Mouse (Mus musculus) lung, adult 2 months (tissue): ENCODE results near the gene Il6ra.

Experiments
- CTCF ChIP-seq: fragments of 200-500 bp; IDR thresholded peaks from 2 replicates; pipeline ENCODE4 v1.5.1; 2011; ENCODE audit warnings: mild to moderate bottlenecking, low read length, control low read depth; ENCODE audit not compliant: insufficient read depth
- POLR2A ChIP-seq: fragments of 200-500 bp; IDR thresholded peaks from 2 replicates; pipeline ENCODE4 v1.6.1; 2011; ENCODE audit warnings: low read depth, mild to moderate bottlenecking, control low read depth, low read length, borderline replicate concordance; ENCODE audit errors: extremely low read depth

DNA sequence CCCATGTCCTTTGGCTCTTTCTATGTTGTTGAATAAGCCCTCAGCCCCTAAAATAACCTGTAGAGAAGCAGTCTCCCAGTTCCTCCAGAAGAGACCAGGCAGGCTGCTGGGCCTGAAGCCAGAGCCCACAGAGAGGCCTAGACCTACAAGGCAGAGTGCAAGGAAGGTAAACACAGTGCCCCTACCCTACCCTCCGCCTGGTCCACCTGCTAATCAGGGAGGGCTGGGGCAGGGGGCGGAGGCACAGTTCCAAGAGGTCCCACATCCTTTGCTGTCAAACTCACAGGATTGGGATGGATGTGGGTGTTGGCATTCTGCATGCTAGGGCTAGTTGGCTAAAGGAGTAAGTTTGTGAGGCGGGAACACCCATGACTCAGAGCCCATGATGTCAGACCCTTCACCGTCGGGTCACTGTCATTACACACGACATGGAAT is 871 bp downstream of the Il6ra start:
- no peak for TF ChIP-seq CTCF
- no peak for TF ChIP-seq POLR2A
